Mouse (Mus musculus): ENCODE results near the gene Prkab2.

GRCm38 (mm10) chr3:97701198-97701597 is 43.2 kb downstream of the Prkab2 start:
- TF ChIP-seq CTCF (IDR thresholded peaks at IDR 0.05; ENCODE audit: borderline replicate concordance, insufficient read depth, low read depth, low read length) (no peak), POLR2A (IDR thresholded peaks at IDR 0.05; ENCODE audit: borderline replicate concordance, insufficient read depth, low read length) (no peak)
